Mouse (Mus musculus) right cerebral cortex, postnatal 4 days (tissue): ENCODE measurements around the gene Thrsp.

ENCODE experiments used
- DNase-seq: peaks from one replicate; pipeline ENCODE4 v3.0.0-alpha.2; 2022

The Thrsp gene

DNA sequence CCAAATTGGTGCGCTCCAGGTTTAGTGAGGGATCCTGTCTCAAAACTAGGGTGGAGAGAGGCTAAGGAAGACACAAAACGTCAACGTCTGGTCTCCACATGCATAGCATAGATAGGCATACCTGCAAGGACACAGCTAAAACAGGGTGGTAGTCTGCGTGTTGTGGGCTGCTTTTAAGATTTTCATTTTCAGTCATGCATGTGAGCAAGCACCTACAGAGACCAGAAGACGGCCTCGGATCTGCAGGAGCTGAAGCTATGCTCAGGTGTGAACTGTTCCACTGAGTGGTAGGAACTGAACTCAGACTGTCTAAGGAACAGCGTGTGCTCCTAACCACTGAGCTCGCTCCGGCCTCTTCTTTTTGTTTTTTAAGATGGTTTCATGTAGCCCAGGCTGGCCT lies 42.4 kb downstream of the Thrsp start:
- DNase-seq, result no peak

DNA sequence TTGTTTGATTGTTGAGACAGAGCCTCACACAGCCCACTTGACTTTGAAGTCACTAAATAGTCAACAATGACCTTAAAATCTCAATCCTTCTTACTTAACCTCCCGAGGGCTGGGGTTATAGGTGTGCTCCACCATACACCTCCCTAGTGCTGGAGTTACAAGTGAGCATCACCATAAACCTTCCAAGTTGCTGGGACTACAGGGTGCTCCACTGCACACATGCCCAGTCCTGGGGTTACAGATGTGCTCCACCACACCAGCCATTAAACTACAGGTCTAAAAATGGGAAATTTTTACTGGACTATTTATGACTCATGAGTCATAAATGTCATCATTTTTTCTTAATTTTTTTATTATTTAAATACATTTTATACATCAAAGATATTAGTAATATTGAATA lies 51.6 kb downstream of the Thrsp start:
- DNase-seq, result no peak
